Mouse (Mus musculus): ENCODE measurements at regions not wholly inside any gene's neighbourhood (a gene's known extent, or its start where the extent isn't known, plus 50 kb on each side); places are given as distances from the start of the nearest gene placed in this dataset.

GRCm38 (mm10) chr5:136627671-136628292 lies 60.5 kb upstream of the Cux1 start (continued):
- TF ChIP-seq E2F4 (IDR thresholded peaks at IDR 0.05; ENCODE audit: borderline replicate concordance, low read depth, low read length): no peak
- TF ChIP-seq SIN3A (IDR thresholded peaks at IDR 0.05; ENCODE audit: low read length): no peak
- TF ChIP-seq KAT2A (conservative IDR thresholded peaks at IDR 0.05; ENCODE audit: low read depth, low read length): no peak
- TF ChIP-seq MAX (IDR thresholded peaks at IDR 0.05; ENCODE audit: low read length): peak; percentile 75
- no peak for TF ChIP-seq MYB (IDR thresholded peaks at IDR 0.05; ENCODE audit: low read depth, low read length)
- no peak; the same call in 1 of the 2 replicates for TF ChIP-seq MXI1 (IDR thresholded peaks at IDR 0.05; ENCODE audit: low read depth, low read length)
- TF ChIP-seq CTCF (IDR thresholded peaks at IDR 0.05 in 2 of 3, conservative IDR thresholded peaks at IDR 0.05 in 1 of 3; ENCODE audit: control insufficient read depth in 1 of 3, insufficient read depth in 1 of 3, low read depth in 2 of 3, low read length in 3 of 3, poor library complexity in 1 of 3, severe bottlenecking in 1 of 3): no peak
- TF ChIP-seq TBP (IDR thresholded peaks at IDR 0.05; ENCODE audit: low read depth, low read length): peak; percentile 76
- no peak for TF ChIP-seq SMC3 (IDR thresholded peaks at IDR 0.05; ENCODE audit: low read depth, low read length)
- no peak for TF ChIP-seq RAD21 (IDR thresholded peaks at IDR 0.05; ENCODE audit: low read depth, low read length)
- TF ChIP-seq MAFK (IDR thresholded peaks at IDR 0.05; ENCODE audit: borderline replicate concordance, low read depth, low read length): no peak
- peak; percentile 67; the same call in 1 of the 2 replicates for TF ChIP-seq ZMIZ1 (IDR thresholded peaks at IDR 0.05; ENCODE audit: low read depth, low read length)

GRCm38 (mm10) chr5:136628502-136628901 lies 61.2 kb upstream of the Cux1 start:
- Histone ChIP-seq H3K9ac (ENCODE audit: control insufficient read depth, low read depth, low read length, poor library complexity, severe bottlenecking) (peak overlapping the region; percentile 73), H3K4me1 (ENCODE audit: control insufficient read depth in 1 of 2, insufficient read depth in 2 of 2, low read length in 2 of 2) (peaks cover 19 to 52% of the 10 kb centered on the region in 2 experiments), H3K79me2 (ENCODE audit: control insufficient read depth, insufficient read depth, low read length, poor library complexity) (no peaks in the 10 kb centered on the region), H3K9me3 (replicated peaks; ENCODE audit: insufficient read depth, low read length) (no peaks in the 10 kb centered on the region), H3K27me3 (ENCODE audit: control insufficient read depth in 1 of 2, insufficient read depth in 2 of 2, low read length in 2 of 2) (no peaks in the 10 kb centered on the region), H3K4me3 (ENCODE audit: control insufficient read depth in 1 of 2, insufficient read depth in 1 of 2, low read depth in 2 of 2, low read length in 2 of 2) (peak overlapping the region; percentile 43 to 64), H3K36me3 (ENCODE audit: control insufficient read depth in 1 of 2, insufficient read depth in 2 of 2, low read length in 2 of 2) (peaks cover 0 to 39% of the 10 kb centered on the region in 2 experiments; a peak in 2 of 4 replicates), H3K27ac (ENCODE audit: control insufficient read depth, low read depth, low read length) (peak overlapping the region; percentile 99)
- no peak for TF ChIP-seq USF2 (IDR thresholded peaks at IDR 0.05; ENCODE audit: borderline replicate concordance in 1 of 2, insufficient read depth in 1 of 2, low read depth in 1 of 2, low read length in 2 of 2)
- TF ChIP-seq POLR2A (IDR thresholded peaks at IDR 0.05; ENCODE audit: control insufficient read depth in 1 of 2, insufficient read depth in 1 of 2, low read depth in 1 of 2, low read length in 2 of 2, poor library complexity in 1 of 2): no peak
- no peak for TF ChIP-seq USF1 (IDR thresholded peaks at IDR 0.05; ENCODE audit: low read depth, low read length)
- TF ChIP-seq CHD1 (IDR thresholded peaks at IDR 0.05; ENCODE audit: low read depth, low read length): no peak
- TF ChIP-seq ZMIZ1 (IDR thresholded peaks at IDR 0.05; ENCODE audit: low read depth, low read length): no peak
- TF ChIP-seq RCOR1 (IDR thresholded peaks at IDR 0.05; ENCODE audit: low read depth, low read length): no peak
- peak; percentile 56 for TF ChIP-seq MXI1 (IDR thresholded peaks at IDR 0.05; ENCODE audit: low read depth, low read length)
- TF ChIP-seq NELFE (IDR thresholded peaks at IDR 0.05; ENCODE audit: low read depth, low read length): no peak
- peak; percentile 40; the same call in 1 of the 2 replicates for TF ChIP-seq SIN3A (IDR thresholded peaks at IDR 0.05; ENCODE audit: low read length)
- no peak for TF ChIP-seq ZC3H11A (IDR thresholded peaks at IDR 0.05; ENCODE audit: low read depth, low read length)
- no peak for TF ChIP-seq BHLHE40 (IDR thresholded peaks at IDR 0.05; ENCODE audit: borderline replicate concordance, low read depth, low read length)
- TF ChIP-seq NRF1 (IDR thresholded peaks at IDR 0.05; ENCODE audit: insufficient read depth, low read depth, low read length, poor library complexity, severe bottlenecking): no peak
- no peak for TF ChIP-seq MAFK (IDR thresholded peaks at IDR 0.05; ENCODE audit: borderline replicate concordance, low read depth, low read length)
- TF ChIP-seq ZNF384 (IDR thresholded peaks at IDR 0.05; ENCODE audit: low read depth, low read length): no peak
- TF ChIP-seq MEF2A (IDR thresholded peaks at IDR 0.05; ENCODE audit: extremely low read depth, insufficient replicate concordance, low read depth, low read length, poor library complexity, severe bottlenecking): no peak
- TF ChIP-seq ZKSCAN1 (IDR thresholded peaks at IDR 0.05; ENCODE audit: low read depth, low read length): no peak
- no peak for TF ChIP-seq UBTF (IDR thresholded peaks at IDR 0.05; ENCODE audit: borderline replicate concordance, insufficient read depth, low read depth, low read length)
- TF ChIP-seq EP300 (IDR thresholded peaks at IDR 0.05; ENCODE audit: low read depth in 1 of 2, low read length in 2 of 2): no peak
- no peak for TF ChIP-seq ETS1 (IDR thresholded peaks at IDR 0.05; ENCODE audit: low read depth, low read length)
- TF ChIP-seq TBP (IDR thresholded peaks at IDR 0.05; ENCODE audit: low read depth, low read length): peak; percentile 82
- no peak for TF ChIP-seq GABPA (IDR thresholded peaks at IDR 0.05; ENCODE audit: low read depth, low read length)
- 0 out of 2 replicates have a peak, but pooled peaks have one; percentile 21 for TF ChIP-seq MAX (IDR thresholded peaks at IDR 0.05; ENCODE audit: low read length)
- peak; percentile 65 for DNase-seq (ENCODE audit: low read depth, low spot score)

All from MEL (cell line).